Mouse (Mus musculus) cerebellum, adult 2 months (tissue): ENCODE data around the gene Sohlh2.

Source experiments
- CTCF ChIP-seq: fragments of 200-500 bp; IDR thresholded peaks from 2 replicates; pipeline ENCODE4 v1.5.1; 2011; ENCODE audit warnings: low read depth, mild to moderate bottlenecking, control low read depth, low read length, moderate library complexity, borderline replicate concordance; ENCODE audit not compliant: insufficient read depth
- POLR2A ChIP-seq: fragments of 200-500 bp; IDR thresholded peaks from 2 replicates; pipeline ENCODE4 v1.6.1; 2011; ENCODE audit warnings: low read length, control low read depth, borderline replicate concordance; ENCODE audit not compliant: insufficient read depth

GRCm38 (mm10) chr3:55194792-55195191 is 13.0 kb downstream of the Sohlh2 start:
- no peak for TF ChIP-seq CTCF
- no peak for TF ChIP-seq POLR2A
